Mouse (Mus musculus): ENCODE measurements around the gene Col24a1.

DNA sequence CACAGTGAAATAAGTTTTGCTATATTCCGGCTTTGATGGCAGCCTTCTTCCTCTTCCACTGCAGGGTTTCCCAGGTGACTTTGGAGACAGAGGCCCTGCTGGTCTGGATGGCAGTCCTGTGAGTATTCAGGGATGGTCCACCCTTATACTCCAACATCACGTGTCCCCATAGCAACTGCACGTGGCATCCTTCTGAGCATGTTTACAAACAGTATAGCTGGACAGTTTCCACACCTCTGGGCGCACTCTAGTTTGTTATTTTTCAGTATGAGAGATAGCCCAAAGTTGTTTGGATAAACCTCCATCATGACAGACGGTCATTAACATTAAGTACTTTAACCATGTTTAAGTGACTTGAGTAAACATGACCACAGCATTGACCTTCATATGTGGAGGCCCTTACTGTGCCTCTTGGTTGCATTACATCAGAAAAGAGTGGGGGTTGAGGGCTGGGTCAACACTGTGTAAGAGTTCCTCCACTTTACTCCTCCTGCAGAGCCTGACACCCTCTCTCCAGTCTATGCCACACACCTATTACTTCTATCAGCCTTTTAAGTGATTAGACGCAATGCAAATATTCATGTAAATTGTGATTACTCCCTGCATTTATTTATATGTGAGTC, 64.7 kb downstream of the Col24a1 start:
- TF ChIP-seq CTCF (IDR thresholded peaks at IDR 0.05; ENCODE audit: borderline replicate concordance, insufficient read depth, low read length) = no peak
- TF ChIP-seq POLR2A (IDR thresholded peaks at IDR 0.05; ENCODE audit: low read depth, low read length) = no peak
